Mouse (Mus musculus) E14TG2a.4 (cell line): Measurements from ENCODE around the gene Prkcb.

Experiments used
- CTCF ChIP-seq: conservative IDR thresholded peaks from 2 replicates; pipeline ENCODE4 v1.5.1; 2014; ENCODE audit warnings: low read length
- NANOG ChIP-seq: IDR thresholded peaks from 2 replicates; pipeline ENCODE4 v1.6.1; 2014; ENCODE audit warnings: borderline replicate concordance, low read length, mixed read lengths
- POU5F1 ChIP-seq: IDR thresholded peaks from 2 replicates; pipeline ENCODE4 v1.6.1; 2014; ENCODE audit warnings: low read length, borderline replicate concordance

GRCm38 (mm10) chr7:122605066-122605465, 316.5 kb downstream of the Prkcb start:
- TF ChIP-seq CTCF, result no peak
- no peak for TF ChIP-seq POU5F1
- no peak for TF ChIP-seq NANOG
